Mouse (Mus musculus): ENCODE measurements around the gene Ubr1. TPM values are rescaled to one million over a fixed set of nuclear protein-coding genes. Genes with fewer than 3 reads are reported as not detected.
A peak's percentile ranks its signal among the peaks of the same experiment; 100 is the strongest.

Gene Ubr1
- polyA plus RNA-seq, 1 experiment: 10.5 TPM

DNA sequence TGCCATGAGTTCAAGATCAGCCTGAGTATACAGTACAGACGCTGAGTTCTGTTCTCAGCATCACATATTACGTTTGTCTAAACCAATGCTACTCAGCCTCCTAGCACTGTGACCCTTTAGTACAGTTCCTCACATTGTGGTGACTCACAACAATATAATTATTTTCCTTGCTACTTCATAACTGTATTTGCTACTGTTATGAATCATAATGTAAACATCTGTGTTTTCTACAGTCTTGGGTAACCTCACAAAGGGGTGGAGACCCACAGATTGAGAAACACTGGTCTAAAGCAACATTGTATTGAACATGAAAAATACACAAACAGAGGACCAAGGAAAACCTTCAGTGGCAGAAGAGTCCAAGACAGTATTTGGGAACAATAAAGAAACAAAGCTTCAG lies 11.2 kb downstream of the Ubr1 start:
- Histone ChIP-seq H3K27ac (replicated peaks; ENCODE audit: low read depth, low read length) (no peak overlapping the region), H3K4me3 (ENCODE audit: insufficient read depth, low read depth, low read length) (no peak overlapping the region), H3K4me1 (ENCODE audit: control insufficient read depth, insufficient read depth, insufficient read length, low read length) (no peaks in the 10 kb centered on the region; the same call in 1 of the 2 replicates)

DNA sequence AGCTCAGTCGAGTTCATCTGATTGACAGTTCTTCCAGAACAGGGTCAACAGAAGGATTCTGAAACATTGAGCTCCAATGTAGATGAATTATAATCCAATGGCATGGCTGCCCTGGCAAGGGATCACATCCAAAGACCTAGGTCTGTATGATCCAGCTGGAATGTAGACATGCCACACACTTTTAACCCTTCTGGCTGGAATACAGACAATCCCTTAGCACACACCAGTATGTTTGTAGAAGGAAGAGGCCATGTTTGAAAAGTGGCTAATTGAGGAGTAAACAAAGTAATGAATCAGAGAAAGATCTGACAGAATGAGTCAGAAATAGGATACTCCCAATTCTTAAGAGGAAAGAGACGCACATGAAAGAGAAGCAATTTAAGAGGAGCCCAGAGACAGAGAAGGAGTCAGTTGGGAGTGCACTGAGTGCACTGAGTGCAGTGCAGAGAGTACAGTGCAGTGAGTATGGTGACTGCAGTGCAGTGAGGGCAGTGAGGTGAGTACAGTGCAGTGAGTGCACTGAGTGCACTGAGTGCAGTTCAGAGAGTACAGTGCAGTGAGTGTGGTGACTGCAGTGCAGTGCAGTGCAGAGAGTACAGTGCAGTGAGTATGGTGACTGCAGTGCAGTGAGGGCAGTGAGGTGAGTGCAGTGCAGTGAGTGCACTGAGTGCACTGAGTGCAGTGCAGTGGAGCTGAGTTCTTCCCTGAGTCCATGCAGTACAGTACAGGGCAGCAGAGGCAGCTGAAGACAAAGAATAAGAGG lies 18.2 kb downstream of the Ubr1 start:
- H3K27ac ChIP-seq (replicated peaks; ENCODE audit: low read depth, low read length): 0 out of 2 replicates have a peak overlapping the region, but pooled peaks have one; percentile 33
- H3K4me3 ChIP-seq (ENCODE audit: insufficient read depth, low read depth, low read length): no peak overlapping the region
- no peaks in the 10 kb centered on the region for H3K4me1 ChIP-seq (ENCODE audit: control insufficient read depth, insufficient read depth, insufficient read length, low read length)

DNA sequence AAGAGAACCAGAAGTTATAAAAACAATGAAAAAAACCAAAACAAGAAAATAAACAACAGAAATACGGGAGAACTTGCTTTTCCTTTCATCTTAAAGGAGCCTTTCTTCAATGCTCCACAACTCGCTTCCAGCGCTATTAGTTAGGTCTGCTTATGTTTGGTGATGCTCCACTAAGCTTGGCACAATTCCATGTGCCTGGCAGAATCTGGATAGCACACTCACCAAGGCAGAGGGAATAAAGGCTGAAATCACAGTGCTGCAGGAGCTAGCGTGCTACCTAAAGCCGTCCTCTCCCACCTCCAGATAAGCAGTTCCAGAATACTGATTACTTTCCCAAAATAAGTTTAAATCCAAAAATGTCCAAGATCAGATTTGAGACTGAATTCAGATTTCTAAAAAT lies 19.3 kb downstream of the Ubr1 start:
- H3K4me3 ChIP-seq (ENCODE audit: insufficient read depth, low read depth, low read length): no peak overlapping the region
- no peak overlapping the region for H3K27ac ChIP-seq (replicated peaks; ENCODE audit: low read depth, low read length)
- no peaks in the 10 kb centered on the region for H3K4me1 ChIP-seq (ENCODE audit: control insufficient read depth, insufficient read depth, insufficient read length, low read length)

DNA sequence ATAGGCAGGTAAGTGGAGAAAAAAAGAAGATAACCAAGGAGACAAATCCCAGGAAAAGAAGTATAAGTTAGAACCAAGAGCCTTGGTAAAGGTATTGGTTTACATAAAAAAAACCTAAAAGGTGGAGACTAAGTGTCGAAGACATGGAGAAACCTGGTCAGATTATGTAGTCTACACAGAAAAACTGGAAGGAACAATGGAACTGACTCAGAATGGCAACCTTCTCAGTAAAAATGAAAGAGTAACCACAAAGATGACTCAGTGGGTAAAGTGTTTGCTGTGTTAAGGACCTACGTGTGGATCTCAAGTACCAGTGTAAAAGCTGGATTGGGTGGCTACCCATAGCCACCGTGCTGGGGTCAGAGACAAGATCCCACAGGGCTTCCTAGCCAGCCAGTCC lies 37.5 kb downstream of the Ubr1 start:
- Histone ChIP-seq H3K4me1 (ENCODE audit: control insufficient read depth, insufficient read depth, insufficient read length, low read length) (no peaks in the 10 kb centered on the region), H3K4me3 (ENCODE audit: insufficient read depth, low read depth, low read length) (no peak overlapping the region), H3K27ac (replicated peaks; ENCODE audit: low read depth, low read length) (no peak overlapping the region)

DNA sequence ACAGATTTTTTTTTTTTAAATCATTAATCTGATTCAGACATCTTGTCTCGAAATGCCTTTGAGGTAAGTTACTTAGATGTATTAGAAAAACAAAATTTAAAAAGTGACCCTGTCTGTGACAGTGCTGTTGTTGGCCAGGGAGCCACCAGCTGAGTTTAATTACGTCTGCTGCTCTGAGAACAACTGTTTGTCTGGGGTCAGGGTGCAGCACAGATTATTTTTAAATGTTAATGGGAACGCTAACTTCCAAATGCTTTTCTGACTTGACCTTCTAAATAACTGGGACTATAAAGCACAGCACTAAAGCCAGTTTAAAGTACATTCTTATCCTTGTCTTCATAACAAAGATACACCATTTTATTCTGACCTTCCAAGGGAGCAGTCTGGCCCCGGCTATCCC lies 61.0 kb downstream of the Ubr1 start:
- Histone ChIP-seq H3K27ac (replicated peaks; ENCODE audit: low read depth, low read length) (no peak overlapping the region), H3K4me1 (ENCODE audit: control insufficient read depth, insufficient read depth, insufficient read length, low read length) (no peaks in the 10 kb centered on the region), H3K4me3 (ENCODE audit: insufficient read depth, low read depth, low read length) (no peak overlapping the region)

DNA sequence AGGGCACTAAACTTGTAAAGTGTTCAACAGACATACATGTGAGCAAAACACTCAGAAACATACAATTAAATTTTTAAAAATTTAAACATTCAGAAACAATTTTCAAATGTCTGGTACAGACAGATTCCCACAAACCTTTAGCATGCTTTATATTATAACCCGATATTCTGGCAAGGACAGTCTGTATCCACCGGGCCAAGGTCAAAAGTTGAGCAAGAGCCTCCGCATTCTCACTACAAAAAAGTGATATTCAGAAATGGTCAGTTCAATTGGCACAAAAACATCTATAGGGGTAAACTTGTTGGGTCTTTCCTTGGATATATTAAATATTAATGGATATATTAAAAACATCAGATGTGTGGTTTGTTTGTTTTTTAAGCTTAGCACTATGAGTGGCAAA lies 74.2 kb downstream of the Ubr1 start:
- no peaks in the 10 kb centered on the region for H3K4me1 ChIP-seq (ENCODE audit: control insufficient read depth, insufficient read depth, insufficient read length, low read length)
- no peak overlapping the region for H3K27ac ChIP-seq (replicated peaks; ENCODE audit: low read depth, low read length)
- no peak overlapping the region for H3K4me3 ChIP-seq (ENCODE audit: insufficient read depth, low read depth, low read length)

DNA sequence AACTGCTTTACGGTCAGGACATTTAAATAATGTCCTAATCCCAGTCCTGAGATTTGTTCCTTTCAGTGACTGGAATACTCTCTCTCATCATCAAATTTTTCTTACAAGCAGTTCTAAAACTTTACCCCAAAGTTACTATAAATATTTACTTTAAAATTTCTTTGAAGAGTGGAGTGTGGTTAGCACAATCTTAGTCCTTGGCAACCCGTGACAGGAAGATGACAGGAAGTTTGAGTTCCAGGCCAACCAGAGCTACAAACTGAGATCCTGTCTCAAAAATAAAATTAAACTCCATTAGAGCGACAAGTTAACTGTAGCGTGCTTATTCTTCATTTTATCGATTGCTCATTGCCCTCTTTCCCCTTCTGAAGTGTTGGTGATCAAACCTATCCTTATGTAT lies 82.9 kb downstream of the Ubr1 start:
- no peak overlapping the region for H3K4me3 ChIP-seq (ENCODE audit: insufficient read depth, low read depth, low read length)
- H3K27ac ChIP-seq (replicated peaks; ENCODE audit: low read depth, low read length): no peak overlapping the region
- H3K4me1 ChIP-seq (ENCODE audit: control insufficient read depth, insufficient read depth, insufficient read length, low read length): no peaks in the 10 kb centered on the region

DNA sequence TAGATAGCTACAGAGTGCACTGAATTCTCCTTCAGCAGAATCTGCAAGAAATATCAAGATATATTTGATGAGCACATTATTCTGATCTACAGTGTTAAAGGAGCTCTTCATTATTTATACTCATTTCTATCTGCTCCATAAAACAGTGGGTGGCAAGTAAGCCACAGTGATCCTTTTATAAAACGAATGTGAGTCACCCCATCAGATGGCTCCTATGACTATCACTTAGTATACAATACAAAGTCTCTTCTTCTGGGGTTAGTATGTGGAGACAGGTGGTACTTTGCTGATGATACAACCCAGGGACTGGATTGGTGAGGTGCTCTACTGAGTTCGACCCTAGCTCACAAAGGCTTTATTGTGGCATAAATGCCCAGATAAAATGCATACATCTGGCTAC lies 97.3 kb downstream of the Ubr1 start:
- Histone ChIP-seq H3K4me1 (ENCODE audit: control insufficient read depth, insufficient read depth, insufficient read length, low read length) (no peaks in the 10 kb centered on the region), H3K27ac (replicated peaks; ENCODE audit: low read depth, low read length) (no peak overlapping the region), H3K4me3 (ENCODE audit: insufficient read depth, low read depth, low read length) (no peak overlapping the region)

DNA sequence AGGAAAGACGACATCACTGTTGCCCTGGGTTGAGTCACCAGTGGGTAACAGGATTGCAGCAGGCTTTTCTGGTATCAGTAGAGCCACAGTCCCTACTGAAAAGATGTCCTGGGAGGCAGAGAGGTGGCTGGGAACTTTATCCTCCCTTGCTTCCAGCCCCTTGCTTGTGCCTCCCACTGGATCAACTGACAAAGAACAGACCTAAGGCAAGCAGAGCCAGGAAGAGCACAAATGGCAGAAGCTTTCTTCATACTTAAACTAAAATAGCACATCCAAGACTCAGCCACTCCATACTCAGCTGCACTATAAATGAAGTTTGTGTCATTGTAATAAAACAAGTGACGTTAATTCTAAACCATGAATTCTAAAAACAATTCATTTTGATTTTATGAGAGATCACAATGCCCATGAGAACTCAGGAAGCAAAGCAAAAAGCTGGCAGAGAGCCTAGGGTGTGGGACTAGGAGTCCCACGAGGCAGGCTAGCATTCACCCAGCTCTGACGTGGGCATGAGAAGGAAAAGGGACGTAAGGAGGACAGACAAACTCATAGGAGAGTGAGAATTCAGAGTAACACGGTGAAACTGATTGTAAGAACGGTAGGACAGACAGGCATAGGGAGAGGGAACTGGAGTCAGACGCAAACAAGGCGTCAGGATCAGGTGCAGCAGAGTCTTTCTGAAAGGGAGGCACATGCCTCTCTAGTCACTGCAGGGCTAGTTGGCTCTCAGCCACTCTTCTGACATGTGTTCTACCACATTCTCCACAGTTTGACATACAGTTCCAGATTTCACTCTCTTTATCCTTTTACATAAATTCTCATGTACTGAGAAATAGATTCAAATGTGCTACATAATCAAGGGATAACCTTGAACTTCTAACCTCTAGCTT lies 98.8 kb downstream of the Ubr1 start:
- Histone ChIP-seq H3K4me1 (ENCODE audit: control insufficient read depth, insufficient read depth, insufficient read length, low read length) (no peaks in the 10 kb centered on the region), H3K27ac (replicated peaks; ENCODE audit: low read depth, low read length) (peak overlapping the region; percentile 79), H3K4me3 (ENCODE audit: insufficient read depth, low read depth, low read length) (no peak overlapping the region)

DNA sequence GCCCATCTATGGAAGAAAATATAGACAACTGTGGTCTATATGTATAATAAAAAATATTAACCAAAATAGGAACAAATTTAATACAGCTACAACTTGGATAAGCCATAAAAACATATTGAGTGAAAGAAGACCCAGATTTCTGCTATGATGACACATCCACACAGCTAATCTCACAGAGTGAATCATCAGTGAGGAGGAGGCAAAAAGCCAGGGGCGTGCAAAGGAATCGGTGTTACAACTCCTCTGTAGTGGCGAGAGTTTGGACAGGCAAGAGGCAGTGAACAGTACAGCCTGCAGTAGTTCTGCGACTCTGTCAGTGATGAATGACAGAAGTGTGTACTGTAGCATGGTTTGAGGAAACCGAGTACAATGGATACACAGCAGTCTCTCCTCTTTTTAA lies 103.2 kb downstream of the Ubr1 start:
- no peaks in the 10 kb centered on the region for H3K4me1 ChIP-seq (ENCODE audit: control insufficient read depth, insufficient read depth, insufficient read length, low read length)
- H3K27ac ChIP-seq (replicated peaks; ENCODE audit: low read depth, low read length): no peak overlapping the region
- no peak overlapping the region for H3K4me3 ChIP-seq (ENCODE audit: insufficient read depth, low read depth, low read length)

DNA sequence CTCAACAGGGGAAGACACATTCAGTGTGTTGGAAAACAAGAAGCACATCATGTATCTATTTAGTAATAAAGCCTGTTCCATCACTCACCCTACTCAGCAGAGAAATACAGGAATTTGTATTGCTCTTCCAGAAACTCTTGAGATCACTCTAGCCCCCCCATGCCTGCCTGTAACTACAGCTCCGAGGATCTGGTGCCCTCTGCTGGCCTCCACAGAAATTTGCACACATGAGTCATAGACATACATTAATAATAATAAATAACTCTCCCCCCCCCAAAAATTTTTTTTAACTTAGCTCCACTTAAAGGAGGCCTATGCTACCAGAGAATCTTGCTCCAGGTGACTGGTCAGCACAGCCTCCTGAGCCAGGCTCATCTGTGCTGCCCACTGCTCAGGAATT lies 104.0 kb downstream of the Ubr1 start:
- Histone ChIP-seq H3K27ac (replicated peaks; ENCODE audit: low read depth, low read length) (no peak overlapping the region), H3K4me1 (ENCODE audit: control insufficient read depth, insufficient read depth, insufficient read length, low read length) (no peaks in the 10 kb centered on the region), H3K4me3 (ENCODE audit: insufficient read depth, low read depth, low read length) (no peak overlapping the region)

DNA sequence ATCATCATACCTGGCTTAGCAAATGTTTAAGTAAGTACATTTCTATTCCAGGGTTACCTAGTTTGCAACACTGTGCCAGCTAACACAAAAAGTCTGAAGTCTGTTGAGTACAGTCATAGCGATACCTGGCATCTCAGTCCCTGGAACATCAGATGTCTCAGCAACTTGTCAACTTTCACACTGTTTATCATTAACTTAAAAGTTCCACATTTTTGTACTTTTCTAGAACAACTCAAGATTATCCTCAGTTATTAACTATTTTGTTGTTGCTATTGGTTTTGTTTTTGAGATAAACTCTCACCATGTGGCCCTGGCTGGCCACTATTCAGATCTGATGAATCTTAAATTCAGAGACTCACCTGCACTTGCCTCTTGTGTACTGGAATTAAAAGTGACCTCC lies 107.1 kb downstream of the Ubr1 start:
- H3K4me1 ChIP-seq (ENCODE audit: control insufficient read depth, insufficient read depth, insufficient read length, low read length): no peaks in the 10 kb centered on the region
- no peak overlapping the region for H3K4me3 ChIP-seq (ENCODE audit: insufficient read depth, low read depth, low read length)
- H3K27ac ChIP-seq (replicated peaks; ENCODE audit: low read depth, low read length): no peak overlapping the region

DNA sequence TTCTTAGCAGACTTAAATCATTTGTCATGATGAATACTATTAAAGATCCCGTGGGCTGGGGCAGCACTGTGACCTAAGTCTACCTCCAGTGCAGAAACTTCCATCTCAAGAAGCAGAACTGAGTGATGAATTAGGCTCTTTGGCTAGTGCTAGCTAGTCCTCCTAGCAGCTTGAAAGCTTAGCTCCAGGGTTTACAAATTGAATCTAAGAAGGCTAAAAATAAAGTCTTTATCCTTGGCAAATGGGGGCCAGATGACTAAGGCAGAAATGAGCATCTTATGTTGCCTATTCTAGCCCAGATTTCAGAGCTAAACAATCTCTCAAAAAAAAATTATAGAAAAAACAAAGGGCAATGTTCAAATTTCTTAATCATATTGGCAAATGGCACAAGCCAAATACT lies 109.8 kb downstream of the Ubr1 start:
- Histone ChIP-seq H3K4me1 (ENCODE audit: control insufficient read depth, insufficient read depth, insufficient read length, low read length) (no peaks in the 10 kb centered on the region), H3K4me3 (ENCODE audit: insufficient read depth, low read depth, low read length) (no peak overlapping the region), H3K27ac (replicated peaks; ENCODE audit: low read depth, low read length) (no peak overlapping the region)

DNA sequence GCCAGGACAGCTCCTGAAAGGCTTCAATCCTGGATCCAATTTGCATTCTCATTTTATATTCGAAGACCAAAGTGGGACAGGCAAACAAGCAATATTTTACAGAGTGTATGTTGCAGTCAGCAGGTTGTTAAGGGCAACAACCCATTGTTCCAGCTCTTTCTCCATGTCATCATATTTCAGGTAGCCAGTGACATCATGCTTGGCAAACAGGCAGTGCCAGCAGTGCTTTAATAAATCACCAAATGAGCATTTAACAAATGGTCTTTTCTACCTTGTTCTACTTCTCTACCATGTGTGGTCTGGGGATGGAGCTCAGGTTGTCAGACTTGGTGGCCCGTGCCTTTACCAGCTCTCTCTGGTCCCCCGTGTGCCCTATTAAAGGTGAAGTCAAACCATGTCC lies 112.4 kb downstream of the Ubr1 start:
- Histone ChIP-seq H3K4me1 (ENCODE audit: control insufficient read depth, insufficient read depth, insufficient read length, low read length) (no peaks in the 10 kb centered on the region), H3K27ac (replicated peaks; ENCODE audit: low read depth, low read length) (no peak overlapping the region), H3K4me3 (ENCODE audit: insufficient read depth, low read depth, low read length) (no peak overlapping the region)

DNA sequence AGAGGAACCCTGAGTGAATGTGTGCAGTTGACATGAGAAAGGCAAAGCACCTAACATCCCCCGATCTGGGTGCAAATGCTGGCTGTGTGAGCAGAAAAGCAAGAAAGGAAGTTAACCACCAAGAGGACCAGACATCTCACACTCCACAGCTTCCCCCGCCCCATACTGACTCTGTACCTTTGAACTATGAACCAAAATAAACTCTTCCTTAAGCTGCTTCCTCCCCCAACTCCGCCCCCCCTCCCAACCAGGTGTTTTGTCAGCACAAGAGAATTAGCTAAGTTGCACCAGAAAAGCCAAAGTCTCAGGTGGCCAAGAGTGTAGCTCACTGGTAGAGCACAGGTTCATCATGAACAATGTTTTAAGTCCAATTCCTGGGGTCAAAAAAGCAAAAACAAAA lies 117.4 kb downstream of the Ubr1 start:
- Histone ChIP-seq H3K27ac (replicated peaks; ENCODE audit: low read depth, low read length) (no peak overlapping the region), H3K4me3 (ENCODE audit: insufficient read depth, low read depth, low read length) (no peak overlapping the region)

DNA sequence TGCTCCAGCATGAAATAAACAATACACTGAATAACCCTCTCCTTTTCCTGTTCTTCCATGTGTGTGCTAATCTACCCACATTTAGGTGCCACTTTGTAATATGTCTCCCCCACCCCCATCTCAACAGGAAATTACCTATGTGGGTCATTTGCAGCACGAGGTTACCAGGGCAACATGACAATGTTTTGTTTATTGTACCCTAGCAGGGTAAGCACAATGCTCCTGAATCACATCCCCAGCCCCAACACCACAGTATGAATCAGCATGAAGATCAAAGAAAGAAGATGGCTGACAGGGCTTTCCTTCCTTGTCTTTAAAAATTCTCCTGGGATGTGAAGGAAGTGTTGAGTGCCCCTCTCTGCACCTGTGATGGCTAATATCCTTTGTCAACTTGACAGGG lies 117.9 kb downstream of the Ubr1 start:
- no peak overlapping the region for H3K4me3 ChIP-seq (ENCODE audit: insufficient read depth, low read depth, low read length)
- peaks cover 3% of the 10 kb centered on the region; the same call in 1 of the 2 replicates for H3K4me1 ChIP-seq (ENCODE audit: control insufficient read depth, insufficient read depth, insufficient read length, low read length)
- H3K27ac ChIP-seq (replicated peaks; ENCODE audit: low read depth, low read length): no peak overlapping the region

More for the DNA sequence above, 117.4 kb downstream of the Ubr1 start:
- H3K4me1 ChIP-seq (ENCODE audit: control insufficient read depth, insufficient read depth, insufficient read length, low read length): peaks cover 3% of the 10 kb centered on the region; the same call in 1 of the 2 replicates

Measured in brown adipose tissue, adult 24 weeks (tissue).